Mouse (Mus musculus): ENCODE data around the gene Stk40.

Gene Stk40

DNA sequence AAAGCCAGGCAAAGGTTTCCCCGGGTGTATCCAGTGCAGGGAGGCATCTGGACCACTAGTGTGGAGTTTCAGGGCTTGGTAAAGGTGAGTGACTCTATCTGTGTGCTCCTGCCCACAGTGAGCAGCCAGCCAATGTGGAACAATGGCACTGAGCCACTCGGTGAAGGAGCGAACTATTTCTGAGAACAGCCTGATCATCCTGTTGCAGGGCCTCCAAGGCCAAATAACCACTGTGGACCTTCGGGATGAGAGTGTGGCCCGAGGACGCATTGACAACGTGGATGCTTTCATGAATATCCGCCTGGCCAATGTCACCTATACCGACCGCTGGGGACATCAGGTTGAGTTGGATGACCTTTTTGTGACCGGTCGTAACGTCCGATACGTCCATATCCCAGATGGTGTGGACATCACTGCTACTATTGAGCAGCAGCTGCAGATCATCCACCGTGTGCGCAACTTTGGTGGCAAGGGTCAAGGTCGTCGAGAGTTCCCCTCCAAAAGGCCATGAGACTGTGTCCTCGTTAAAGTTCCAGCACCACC is 6.0 kb upstream of the Stk40 start:
- no peak for DNase-seq (ENCODE audit: low spot score in 2 of 2)

DNA sequence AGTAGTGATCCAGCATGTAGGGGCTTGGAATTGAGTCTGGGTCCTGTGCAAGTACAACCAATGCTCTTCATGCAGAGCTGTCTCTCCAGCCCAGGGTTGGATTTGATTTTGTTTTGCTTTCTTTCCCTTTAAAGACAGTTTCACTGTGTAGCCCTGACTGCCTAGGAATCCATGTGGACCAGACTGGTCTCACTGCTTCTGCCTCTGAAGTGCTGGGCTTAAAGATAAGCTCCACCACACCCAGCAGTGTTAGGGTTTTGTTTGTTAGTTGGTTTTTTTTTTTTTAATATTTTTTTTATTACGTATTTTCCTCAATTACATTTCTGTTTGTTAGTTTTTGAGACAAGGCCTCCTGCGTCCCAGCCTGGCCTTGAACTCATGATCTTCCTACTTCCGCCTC is 4.4 kb upstream of the Stk40 start:
- no peak for DNase-seq (ENCODE audit: low spot score in 2 of 2)

DNA sequence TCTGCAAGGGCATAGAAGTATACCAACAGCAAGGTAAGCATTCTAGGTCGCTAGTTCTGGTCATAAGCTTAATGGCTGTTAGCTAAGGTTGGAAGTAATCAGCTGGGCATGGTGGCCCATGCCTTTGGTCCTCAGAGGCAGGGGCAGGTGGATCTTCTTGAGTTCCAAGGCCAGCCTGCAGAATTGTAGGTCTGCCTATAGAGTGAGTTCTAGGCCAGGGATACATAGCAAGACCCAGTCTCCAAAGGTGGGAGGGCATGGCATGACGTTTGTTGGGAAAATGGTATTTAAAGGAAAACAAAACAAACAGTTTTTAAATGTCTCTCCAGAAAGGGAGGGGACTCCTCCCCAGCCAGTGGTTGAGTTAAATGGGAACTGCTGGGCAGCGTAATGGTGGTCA is 3.0 kb upstream of the Stk40 start:
- no peak for DNase-seq (ENCODE audit: low spot score in 2 of 2)

DNA sequence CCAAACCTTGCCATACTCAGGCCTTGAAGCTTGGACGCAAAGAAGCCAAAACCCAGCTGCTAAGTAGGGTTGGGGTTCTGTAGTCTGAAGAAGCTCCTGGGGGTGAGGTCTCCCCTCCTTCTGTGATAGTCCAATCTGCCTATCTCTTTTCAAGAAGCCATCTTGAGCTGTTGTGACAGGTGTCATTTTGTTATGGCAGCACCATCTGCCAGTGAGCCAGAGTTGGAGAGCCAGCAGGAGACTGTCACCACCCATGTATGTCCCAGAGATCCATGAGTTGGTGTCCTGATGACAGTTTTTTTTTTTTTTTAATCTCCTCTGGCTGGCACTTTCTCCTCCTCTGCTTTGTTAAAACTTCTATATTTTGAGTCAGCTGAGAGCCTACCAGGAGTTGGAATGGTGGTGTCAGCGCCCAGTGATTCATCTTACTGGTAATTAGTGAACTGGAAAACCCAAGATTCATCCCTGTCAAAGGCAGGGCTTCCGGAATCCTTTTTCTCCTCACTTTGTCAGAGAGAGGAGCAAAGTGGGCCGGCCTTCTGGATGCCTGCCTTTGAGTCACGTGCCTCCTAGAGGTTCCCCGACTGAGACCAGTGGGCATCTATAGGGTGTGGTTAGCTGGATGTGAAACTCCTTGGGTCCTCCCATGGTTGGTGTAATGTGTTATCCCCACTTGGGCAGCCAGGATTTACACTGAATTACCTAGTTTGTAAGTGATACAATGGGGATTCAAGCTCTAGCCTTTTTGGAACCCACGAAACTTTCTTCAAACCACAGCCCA is 1.5 kb upstream of the Stk40 start:
- DNase-seq (ENCODE audit: low spot score in 2 of 2), result peak in 1 of 2 experiments; percentile 25

DNA sequence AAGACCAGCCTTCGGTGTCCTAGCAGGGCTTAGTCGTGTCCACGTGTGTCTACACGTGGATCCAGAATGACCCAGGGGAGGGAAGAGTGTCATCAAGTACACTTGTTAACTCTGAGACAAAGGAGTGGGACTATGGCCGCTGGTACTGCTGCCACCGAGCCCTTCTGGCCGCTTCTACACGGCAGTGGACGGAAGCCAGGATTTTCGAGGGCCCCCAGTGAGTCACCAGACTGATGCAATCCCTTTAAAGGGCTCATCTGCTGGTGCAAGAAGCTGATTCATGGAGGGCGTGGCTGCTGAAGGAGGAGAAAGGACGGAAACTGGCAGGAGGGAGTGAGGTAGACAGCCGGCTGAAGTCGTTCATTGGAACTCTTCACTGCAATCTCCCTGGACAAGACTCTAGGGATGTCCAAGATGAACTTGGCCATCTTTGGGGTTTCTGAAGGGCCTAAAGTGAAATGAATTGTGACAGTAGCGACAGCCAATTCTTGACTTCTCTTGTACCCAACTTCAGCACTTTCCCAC is 638 bp upstream of the Stk40 start:
- peak; percentile 65 to 67 for DNase-seq (ENCODE audit: low spot score in 2 of 2)

DNA sequence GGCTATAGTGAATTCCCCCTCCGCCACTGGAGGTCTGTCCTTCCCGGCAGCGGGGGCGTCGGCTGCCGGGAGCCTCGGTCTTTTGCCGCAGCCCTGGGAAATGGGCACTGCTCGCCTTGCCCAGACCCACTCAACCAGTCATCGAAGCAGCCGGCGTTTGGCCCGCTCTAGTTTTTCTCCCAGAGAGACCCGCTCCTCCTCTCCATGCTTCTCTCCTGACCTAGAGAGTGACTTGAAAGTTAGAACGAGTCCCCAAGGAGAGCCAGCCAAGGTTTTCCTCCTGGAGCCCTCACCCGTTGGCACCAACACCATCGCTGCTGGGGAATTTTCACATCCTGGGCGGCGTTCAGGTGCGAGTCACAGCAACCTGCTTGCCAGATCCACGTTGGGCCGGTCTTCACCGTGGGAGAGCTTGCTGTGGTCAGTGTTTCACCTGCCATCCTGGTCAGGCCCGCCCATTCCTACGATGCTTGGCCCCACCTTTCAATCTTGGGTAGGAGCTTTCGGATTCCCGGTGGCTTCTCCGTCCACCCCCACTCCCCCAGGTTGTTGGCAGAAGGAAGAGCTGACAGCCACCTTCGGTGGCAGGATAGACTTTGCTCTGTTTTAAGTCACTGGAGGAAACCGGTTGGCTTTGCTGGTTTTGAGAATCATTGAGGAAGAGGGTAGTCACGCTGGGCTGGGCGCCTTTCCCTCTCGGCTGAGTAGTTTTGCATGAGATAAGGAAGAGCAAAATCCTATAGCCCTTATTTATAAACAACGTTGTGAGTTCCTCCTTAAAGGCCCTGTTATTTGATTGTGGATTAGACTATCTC is 711 bp downstream of the Stk40 start:
- no peak for DNase-seq (ENCODE audit: low spot score in 2 of 2)

DNA sequence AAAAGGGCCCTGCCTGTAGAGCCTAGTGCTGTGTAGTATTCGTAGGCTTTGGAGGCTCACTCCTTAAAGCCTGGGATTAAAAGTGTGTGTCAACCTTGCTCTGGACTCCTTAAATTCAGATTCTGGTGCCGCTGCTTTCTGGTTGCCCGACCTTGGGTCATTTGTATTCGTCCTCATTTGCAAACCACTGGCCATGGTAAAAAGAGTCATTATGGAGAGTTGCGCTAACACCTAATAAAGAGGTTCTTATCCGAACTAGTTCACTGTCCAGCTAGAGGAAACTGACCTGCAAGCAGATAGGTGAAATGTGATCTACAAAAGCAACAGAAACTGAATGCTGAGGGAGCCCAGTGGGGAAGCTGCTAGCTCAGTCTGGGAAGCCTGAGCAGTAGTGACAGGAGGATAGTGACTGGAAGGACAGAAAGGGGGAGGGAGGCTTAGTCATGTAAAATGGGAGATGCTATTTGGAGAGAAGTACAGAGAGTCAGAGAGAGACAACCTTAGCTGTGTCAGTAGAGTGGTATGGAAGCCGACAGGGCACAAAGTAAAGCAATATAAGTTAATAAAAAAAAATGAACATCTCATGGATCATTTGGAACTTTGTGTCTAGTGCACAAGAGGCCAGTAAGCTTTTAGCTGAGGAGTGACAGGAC is 1.5 kb downstream of the Stk40 start:
- no peak for DNase-seq (ENCODE audit: low spot score in 2 of 2)

DNA sequence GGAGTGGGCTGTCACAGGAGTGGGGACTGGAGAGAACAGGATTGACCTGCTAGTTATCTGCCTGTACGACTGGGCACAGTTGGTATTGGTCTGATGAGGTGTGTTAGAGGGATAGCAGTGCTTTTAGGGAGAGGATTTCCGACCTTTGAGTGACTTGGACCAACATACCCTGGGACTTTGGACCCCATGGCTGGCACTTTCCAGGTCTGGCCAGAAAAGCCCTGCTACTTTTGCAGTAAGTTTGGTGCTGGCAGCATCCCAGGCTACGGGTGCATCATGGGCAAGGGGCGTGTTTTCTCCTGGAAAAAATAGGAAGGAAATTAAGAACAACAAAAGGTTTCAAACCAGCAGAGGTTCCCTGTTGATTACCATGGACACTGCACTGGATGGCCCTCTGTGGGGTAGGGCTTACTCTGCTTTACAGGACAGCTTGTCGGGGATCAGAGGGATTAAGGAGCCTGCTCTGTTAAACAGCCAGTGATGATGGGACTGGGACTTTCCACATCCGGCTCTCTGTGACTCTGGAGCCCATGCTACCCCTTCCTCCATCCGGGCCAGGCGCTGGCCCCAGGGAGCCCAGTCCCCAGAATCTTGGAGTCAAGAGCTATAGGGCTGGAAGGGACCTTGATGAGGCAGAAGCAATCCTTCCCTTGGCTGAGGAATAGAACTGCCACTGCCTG is 4.4 kb downstream of the Stk40 start:
- no peak for DNase-seq (ENCODE audit: low spot score in 2 of 2)

DNA sequence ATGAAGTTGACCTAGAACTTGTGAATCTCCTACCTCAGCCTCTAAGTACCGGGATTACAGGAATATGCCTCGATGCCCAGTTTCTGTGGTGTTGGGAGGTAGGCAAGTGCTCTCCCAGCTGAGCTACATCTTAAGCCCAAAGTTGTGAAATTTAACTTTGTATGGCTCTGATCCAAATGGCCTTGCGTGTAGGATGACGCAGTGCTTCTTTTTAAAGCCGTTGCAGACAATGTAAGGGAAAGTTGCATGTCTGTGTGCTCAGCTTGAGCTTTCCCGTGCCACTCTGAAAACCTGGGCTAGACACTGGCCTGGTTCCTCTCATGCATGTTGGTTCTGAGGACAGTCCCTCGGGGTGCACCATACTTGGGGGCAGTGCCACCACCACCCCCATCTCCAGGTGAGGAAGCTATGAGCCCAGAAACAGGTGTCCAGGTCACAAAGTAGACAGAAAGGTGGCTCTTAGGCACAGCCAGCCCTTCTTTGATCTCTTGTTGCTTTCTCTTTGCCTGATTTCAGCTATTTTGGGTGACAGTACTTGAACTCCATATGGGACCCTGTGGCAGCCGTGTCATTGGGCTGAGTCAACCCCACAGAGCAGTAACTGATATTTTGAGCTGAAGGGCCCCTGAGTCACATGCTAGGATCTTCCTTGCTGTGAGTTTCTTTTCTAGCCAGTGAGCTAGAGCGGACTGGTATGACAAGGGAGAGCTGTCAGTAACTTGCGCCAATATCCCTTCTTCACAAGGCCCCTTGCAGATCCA is 6.0 kb downstream of the Stk40 start:
- no peak for DNase-seq (ENCODE audit: low spot score in 2 of 2)

DNA sequence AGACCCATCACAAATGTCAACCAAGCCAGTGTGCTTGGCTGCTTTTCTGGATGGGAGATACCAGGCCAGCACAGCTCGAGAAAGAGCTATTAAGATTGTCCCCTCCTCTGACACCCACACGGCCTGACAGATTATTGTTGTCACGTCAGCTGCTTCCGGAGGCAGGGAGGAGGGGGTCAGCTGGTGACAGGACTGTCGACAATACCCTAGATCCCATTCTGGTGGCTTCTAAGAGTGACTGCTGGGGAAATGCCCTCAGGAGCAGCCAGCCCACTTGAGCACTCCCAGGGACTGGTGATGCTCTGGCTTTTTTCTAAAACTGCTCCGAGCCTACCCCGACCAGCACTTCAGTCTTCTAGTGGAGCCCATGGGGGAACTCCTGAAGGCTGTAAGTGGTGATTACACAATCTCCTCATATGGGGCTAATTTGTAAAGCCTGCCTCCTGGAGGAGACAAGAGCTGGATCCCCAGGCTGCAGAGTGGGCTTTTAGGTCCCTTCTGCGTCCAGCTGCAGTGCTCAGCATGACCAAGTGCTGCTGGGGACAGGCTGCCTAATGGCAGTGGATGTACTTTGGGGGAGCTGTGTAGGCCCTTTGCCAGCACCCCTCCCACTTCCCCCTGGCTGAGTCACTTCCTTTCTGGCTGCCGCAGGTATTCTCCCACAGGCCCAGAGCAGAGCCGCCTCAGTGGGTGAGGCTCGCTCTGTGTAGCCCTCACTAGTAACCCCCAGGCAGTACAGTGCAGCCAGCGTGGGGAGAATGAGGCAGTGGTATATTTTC is 6.8 kb downstream of the Stk40 start:
- peak; percentile 52 to 55 for DNase-seq (ENCODE audit: low spot score in 2 of 2)

DNA sequence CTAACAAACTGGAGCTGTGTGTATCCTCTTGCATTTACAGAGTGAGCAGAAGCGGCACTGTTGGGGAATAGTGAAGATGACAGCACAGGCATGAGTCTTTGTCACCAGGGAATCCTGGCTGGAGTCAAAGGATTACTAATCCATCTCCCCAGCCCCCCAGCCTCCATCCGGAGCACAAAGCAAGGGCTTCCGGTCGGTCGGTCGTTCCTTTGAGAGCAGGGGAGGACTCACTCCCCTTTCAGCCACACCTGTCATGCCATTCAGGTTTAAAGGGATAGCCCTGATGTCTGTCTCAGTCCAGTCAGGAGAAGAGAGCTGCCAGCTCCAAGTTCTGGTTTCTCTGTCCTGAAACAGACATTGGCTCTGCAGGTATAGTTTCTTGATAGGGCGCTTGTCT is 7.4 kb downstream of the Stk40 start:
- no peak for DNase-seq (ENCODE audit: low spot score in 2 of 2)

DNA sequence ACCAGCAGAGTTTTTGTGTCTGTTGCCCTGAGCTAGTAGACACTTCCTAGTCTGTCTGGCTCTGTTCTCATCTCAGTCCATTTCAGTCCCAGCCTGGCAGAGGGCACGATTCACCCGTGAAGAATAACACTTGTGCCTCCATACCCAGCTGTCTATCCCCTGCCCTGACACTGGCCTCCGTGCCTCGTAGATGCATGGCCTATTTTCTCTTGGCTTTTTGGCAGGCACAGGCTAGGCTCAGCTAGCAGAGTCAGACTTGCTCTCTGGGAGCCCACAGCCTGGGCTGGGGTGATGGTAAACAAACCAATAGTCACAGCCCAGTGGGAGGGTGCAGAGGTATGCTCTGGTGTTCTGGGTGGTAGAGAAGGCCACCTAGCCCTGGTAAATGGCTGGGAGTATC is 9.5 kb downstream of the Stk40 start:
- DNase-seq (ENCODE audit: low spot score in 2 of 2), result no peak

DNA sequence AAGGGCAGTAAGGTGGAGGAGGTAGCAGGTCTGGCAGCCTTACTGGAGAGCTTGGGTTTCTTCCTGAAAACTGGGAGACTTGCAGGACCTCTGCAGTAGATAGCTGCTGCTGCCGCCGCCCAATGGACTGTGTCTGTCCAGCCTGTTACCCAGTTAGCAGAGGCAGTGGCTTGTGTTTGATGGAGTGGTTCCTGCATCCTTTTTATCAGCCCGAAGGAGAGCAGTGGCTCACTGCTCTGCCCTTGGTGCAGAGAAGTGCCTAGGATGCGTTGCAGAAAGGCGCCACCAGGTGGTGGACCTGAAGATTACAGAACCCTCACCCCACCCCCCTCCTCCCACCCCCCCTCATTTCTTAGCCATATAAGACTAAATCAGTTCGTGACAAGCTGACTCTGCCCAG is 10.2 kb downstream of the Stk40 start:
- peak; percentile 30 to 58 for DNase-seq (ENCODE audit: low spot score in 2 of 2)

DNA sequence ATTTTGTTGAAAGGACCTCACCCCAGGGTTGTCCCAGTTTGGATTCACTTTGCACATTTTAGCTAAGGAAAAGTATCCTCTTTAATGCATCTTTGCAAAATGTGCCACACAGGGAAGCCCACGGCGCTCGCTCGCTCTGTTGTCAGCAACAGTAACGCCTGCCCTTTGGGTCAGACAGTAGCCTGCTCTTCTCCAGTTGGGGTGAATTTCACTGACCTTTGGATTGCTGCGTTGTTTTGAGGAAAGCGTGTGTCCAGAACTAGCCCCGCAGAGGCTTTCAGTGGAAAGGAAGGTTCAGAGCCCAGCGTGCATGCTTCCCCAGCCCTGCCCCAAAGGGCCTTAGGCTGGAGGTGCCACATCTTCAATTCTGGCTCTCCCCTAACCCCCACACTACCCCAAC is 11.7 kb downstream of the Stk40 start:
- no peak for DNase-seq (ENCODE audit: low spot score in 2 of 2)

DNA sequence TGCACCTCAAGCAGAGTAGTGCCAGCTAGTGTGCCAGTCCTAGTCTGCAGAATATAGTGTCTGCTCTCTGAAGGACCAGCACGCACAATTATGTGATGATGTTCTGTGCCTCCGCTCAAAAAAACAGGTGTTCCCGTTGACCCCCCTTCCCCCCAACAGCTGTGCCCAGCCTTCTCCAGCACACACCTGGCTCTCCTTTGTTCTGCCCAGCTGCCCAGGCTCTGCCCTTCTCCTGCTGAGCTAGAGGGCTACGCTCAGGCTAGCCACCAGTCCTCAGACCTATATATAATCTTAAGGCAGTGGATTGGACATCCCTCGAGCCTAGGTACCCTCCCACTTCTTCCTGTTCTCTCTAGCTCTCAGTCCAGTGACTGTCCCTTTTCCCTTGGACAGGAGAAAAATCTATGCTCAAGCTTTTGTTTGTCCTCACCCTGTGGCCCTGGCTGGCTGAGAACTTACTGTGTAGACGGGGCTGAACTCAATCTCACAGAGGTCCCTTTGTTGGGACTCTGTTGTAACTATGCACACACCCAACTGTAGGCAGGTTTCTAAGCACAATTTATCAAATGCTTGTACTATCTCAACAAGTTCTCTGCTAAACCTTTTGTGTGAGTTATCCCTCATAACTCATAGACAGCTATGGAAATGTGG is 12.2 kb downstream of the Stk40 start:
- DNase-seq (ENCODE audit: low spot score in 2 of 2), result no peak

DNA sequence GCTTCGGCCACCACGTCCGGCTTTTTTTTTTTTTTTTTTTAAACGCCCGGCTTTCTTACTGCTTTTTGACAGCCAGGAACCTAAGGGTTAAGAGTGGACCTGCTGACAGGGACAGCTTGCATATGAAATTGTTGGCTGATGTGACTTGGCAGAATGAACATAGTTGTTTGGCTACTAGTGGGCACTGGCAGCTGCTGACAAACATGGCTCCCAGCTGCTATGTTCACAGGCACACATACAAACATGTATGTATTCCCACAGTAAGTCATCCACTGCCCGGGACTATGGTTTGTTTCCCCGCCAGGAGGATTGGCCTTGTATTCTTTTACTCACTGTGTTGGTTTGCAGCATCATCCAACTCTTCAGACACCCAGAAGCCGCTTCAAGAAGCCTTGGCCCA is 13.4 kb downstream of the Stk40 start:
- no peak for DNase-seq (ENCODE audit: low spot score in 2 of 2)

DNA sequence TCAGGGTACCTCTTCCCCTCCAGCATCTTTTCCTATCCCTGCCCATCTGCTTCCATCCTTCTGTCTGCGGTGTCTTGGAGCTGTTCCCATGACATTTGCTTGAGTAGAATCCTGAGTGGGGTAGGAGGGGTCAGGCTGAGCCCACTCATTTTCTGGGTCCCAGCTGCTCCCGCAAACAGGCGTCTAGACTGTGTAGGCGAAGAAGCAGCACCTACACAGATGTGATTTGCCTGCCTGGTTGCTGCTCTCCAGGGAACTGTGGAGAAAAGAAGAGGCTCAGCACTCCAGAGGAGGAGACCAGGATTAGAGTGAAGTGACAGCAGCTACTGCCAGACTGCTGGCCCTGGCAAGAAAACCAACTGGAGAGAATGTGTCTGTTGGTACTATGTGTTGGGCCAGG is 14.9 kb downstream of the Stk40 start:
- DNase-seq (ENCODE audit: low spot score in 2 of 2), result no peak

DNA sequence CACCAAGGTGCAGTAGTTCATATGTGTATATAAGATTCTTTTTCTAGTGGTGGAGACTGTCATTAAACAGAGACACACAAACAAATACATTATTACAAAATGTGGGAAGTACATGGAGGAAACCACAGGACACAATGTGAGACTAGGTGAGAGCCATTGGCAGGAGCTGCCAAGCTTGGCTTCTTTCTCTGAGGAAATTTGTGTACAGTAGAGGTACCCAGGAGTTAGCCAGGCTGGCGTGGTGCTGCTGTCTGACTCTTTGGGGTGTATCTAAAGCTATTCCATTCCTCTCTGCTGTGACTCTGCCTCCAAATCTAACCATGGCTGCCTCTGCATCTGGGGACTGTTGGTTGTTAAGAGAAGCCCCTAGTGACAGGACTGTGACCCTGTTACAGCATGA is 15.3 kb downstream of the Stk40 start:
- DNase-seq (ENCODE audit: low spot score in 2 of 2), result no peak

DNA sequence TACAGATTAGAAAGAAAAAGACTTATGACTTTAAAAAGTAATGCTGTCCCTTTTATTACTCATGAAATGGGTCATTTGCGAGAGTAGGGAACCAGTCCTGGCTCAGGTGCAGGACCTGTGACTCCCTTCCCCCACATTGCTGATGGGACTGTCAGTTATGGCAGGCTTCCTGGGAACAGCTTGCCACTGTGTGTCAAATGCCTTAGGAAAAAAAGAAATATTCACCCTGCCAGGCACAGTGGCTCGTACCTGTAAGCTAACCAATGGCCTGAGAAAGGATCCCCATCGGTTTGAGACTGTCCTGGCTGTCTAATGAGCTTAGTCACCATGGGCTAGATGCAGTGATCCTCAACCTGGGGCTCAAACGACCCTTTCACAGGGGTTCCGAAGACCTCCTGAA is 16.3 kb downstream of the Stk40 start:
- no peak for DNase-seq (ENCODE audit: low spot score in 2 of 2)

DNA sequence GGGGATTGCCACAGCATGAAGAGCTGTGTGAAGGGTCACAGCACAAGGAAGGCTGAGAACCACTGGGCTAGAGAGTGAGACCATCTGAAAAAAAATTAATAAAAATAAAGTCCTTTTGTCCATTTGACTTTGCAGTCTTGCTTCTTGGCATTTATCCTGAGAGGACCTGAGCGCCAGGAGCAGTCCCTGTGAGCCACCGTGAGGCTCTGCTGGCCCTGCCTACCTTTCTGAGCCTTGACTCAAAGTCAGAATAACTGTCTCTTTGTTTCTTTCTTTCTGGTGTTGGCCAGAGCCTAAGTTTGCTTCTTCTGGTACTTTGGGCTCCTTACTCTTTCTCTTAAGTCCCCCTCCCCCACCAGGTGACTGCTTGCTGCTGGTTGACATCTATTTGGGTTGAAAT is 16.7 kb downstream of the Stk40 start:
- DNase-seq (ENCODE audit: low spot score in 2 of 2), result no peak

All from spleen, postnatal 14 days (tissue).